Mouse (Mus musculus): Measurements from ENCODE around the gene Arvcf. TPM values are rescaled to one million over a fixed set of nuclear protein-coding genes. Genes with fewer than 3 reads are reported as not detected.

Arvcf gene
- polyA plus RNA-seq, 1 experiment: 17.1 TPM

GRCm38 (mm10) chr16:18416094-18416761 is 68.2 kb downstream of the Arvcf start:
- no peaks in the 10 kb centered on the region for H3K27me3 ChIP-seq (ENCODE audit: control insufficient read depth, insufficient read depth, low read length)
- WGBS: 69% methylated on average over 18 of the region's 18 CpGs
- 0 out of 2 replicates have a peak overlapping the region, but pooled peaks have one; percentile 0 for H3K4me3 ChIP-seq (ENCODE audit: low read depth, low read length)
- H3K4me1 ChIP-seq (ENCODE audit: control insufficient read depth, insufficient read depth, insufficient read length, low read length): peaks cover 13% of the 10 kb centered on the region
- peak overlapping the region; percentile 42 for H3K27ac ChIP-seq (ENCODE audit: insufficient read depth, low read depth, low read length)
- TF ChIP-seq POLR2A (IDR thresholded peaks at IDR 0.05; ENCODE audit: low read depth, low read length) (no peak), CTCF (IDR thresholded peaks at IDR 0.05; ENCODE audit: extremely low read depth, insufficient read length, insufficient replicate concordance, low read depth, low read length) (no peak)
- H3K36me3 ChIP-seq (ENCODE audit: control insufficient read depth, insufficient read depth, low read length): peaks cover 10% of the 10 kb centered on the region

- no peak for TF ChIP-seq POLR2A (IDR thresholded peaks at IDR 0.05; ENCODE audit: low read depth, low read length)
- no peak for TF ChIP-seq CTCF (IDR thresholded peaks at IDR 0.05; ENCODE audit: extremely low read depth, insufficient read length, insufficient replicate concordance, low read depth, low read length)
- peaks cover 7% of the 10 kb centered on the region; the same call in 1 of the 2 replicates for H3K4me1 ChIP-seq (ENCODE audit: control insufficient read depth, insufficient read depth, insufficient read length, low read length)
- H3K27me3 ChIP-seq (ENCODE audit: control insufficient read depth, insufficient read depth, low read length): no peaks in the 10 kb centered on the region
- 89% methylated on average over 3 of the region's 3 CpGs for WGBS
- peaks cover 10% of the 10 kb centered on the region for H3K36me3 ChIP-seq (ENCODE audit: control insufficient read depth, insufficient read depth, low read length)
- peak overlapping the region; percentile 42 for H3K27ac ChIP-seq (ENCODE audit: insufficient read depth, low read depth, low read length)
- 0 out of 2 replicates have a peak overlapping the region, but pooled peaks have one; percentile 0 for H3K4me3 ChIP-seq (ENCODE audit: low read depth, low read length)
Observed at GRCm38 (mm10) chr16:18416837-18417236, 68.9 kb downstream of the Arvcf start.

GRCm38 (mm10) chr16:18417491-18417890 is 69.5 kb downstream of the Arvcf start:
- WGBS: 94% methylated on average over 5 of the region's 5 CpGs

GRCm38 (mm10) chr16:18418756-18419602 is 71.0 kb downstream of the Arvcf start:
- peaks cover 11% of the 10 kb centered on the region for H3K36me3 ChIP-seq (ENCODE audit: control insufficient read depth, insufficient read depth, low read length)
- WGBS: 80% methylated on average over 4 of the region's 4 CpGs
- no peak overlapping the region for H3K27ac ChIP-seq (ENCODE audit: insufficient read depth, low read depth, low read length)
- H3K4me3 ChIP-seq (ENCODE audit: low read depth, low read length): no peak overlapping the region
- H3K4me1 ChIP-seq (ENCODE audit: control insufficient read depth, insufficient read depth, insufficient read length, low read length): 0 out of 2 replicates have a peak, but pooled peaks cover 2% of the 10 kb centered on the region
- TF ChIP-seq POLR2A (IDR thresholded peaks at IDR 0.05; ENCODE audit: low read depth, low read length) (no peak), CTCF (IDR thresholded peaks at IDR 0.05; ENCODE audit: extremely low read depth, insufficient read length, insufficient replicate concordance, low read depth, low read length) (no peak)
- H3K27me3 ChIP-seq (ENCODE audit: control insufficient read depth, insufficient read depth, low read length): no peaks in the 10 kb centered on the region

More at GRCm38 (mm10) chr16:18417491-18417890, 69.5 kb downstream of the Arvcf start:
- Histone ChIP-seq H3K27me3 (ENCODE audit: control insufficient read depth, insufficient read depth, low read length) (no peaks in the 10 kb centered on the region), H3K4me1 (ENCODE audit: control insufficient read depth, insufficient read depth, insufficient read length, low read length) (peaks cover 4% of the 10 kb centered on the region; the same call in 1 of the 2 replicates), H3K27ac (ENCODE audit: insufficient read depth, low read depth, low read length) (no peak overlapping the region), H3K4me3 (ENCODE audit: low read depth, low read length) (no peak overlapping the region), H3K36me3 (ENCODE audit: control insufficient read depth, insufficient read depth, low read length) (peaks cover 11% of the 10 kb centered on the region)
- TF ChIP-seq POLR2A (IDR thresholded peaks at IDR 0.05; ENCODE audit: low read depth, low read length) (no peak), CTCF (IDR thresholded peaks at IDR 0.05; ENCODE audit: extremely low read depth, insufficient read length, insufficient replicate concordance, low read depth, low read length) (no peak)

GRCm38 (mm10) chr16:18419603-18420026 is 71.6 kb downstream of the Arvcf start:
- 92% methylated on average over 1 of the region's 1 CpGs for WGBS
- H3K4me3 ChIP-seq (ENCODE audit: low read depth, low read length): no peak overlapping the region
- TF ChIP-seq POLR2A (IDR thresholded peaks at IDR 0.05; ENCODE audit: low read depth, low read length) (no peak), CTCF (IDR thresholded peaks at IDR 0.05; ENCODE audit: extremely low read depth, insufficient read length, insufficient replicate concordance, low read depth, low read length) (no peak)
- peaks cover 5% of the 10 kb centered on the region; the same call in 1 of the 2 replicates for H3K4me1 ChIP-seq (ENCODE audit: control insufficient read depth, insufficient read depth, insufficient read length, low read length)
- peaks cover 11% of the 10 kb centered on the region for H3K36me3 ChIP-seq (ENCODE audit: control insufficient read depth, insufficient read depth, low read length)
- H3K27me3 ChIP-seq (ENCODE audit: control insufficient read depth, insufficient read depth, low read length): no peaks in the 10 kb centered on the region
- H3K27ac ChIP-seq (ENCODE audit: insufficient read depth, low read depth, low read length): no peak overlapping the region

GRCm38 (mm10) chr16:18420571-18420970 is 72.6 kb downstream of the Arvcf start:
- Histone ChIP-seq H3K36me3 (ENCODE audit: control insufficient read depth, insufficient read depth, low read length) (peaks cover 11% of the 10 kb centered on the region), H3K27ac (ENCODE audit: insufficient read depth, low read depth, low read length) (no peak overlapping the region), H3K4me1 (ENCODE audit: control insufficient read depth, insufficient read depth, insufficient read length, low read length) (peaks cover 8% of the 10 kb centered on the region; the same call in 1 of the 2 replicates), H3K4me3 (ENCODE audit: low read depth, low read length) (no peak overlapping the region), H3K27me3 (ENCODE audit: control insufficient read depth, insufficient read depth, low read length) (no peaks in the 10 kb centered on the region)
- TF ChIP-seq POLR2A (IDR thresholded peaks at IDR 0.05; ENCODE audit: low read depth, low read length) (no peak), CTCF (IDR thresholded peaks at IDR 0.05; ENCODE audit: extremely low read depth, insufficient read length, insufficient replicate concordance, low read depth, low read length) (no peak)
- 71% methylated on average over 3 of the region's 3 CpGs for WGBS

Data from small intestine, adult 2 months (tissue).